Mouse (Mus musculus) spleen, adult 2 months (tissue): Measurements from ENCODE around the gene Them7. TPM values are rescaled to one million over a fixed set of nuclear protein-coding genes. Genes with fewer than 3 reads are reported as not detected.

Experiments
- DNase-seq, 2 experiments: peaks; one replicate each; pipeline versions ENCODE4 v3.0.0 to v3.0.0-alpha.2; 2012 to 2021; ENCODE audit warnings: low spot score in 2 of 2, low read depth in 1 of 2
- H3K27ac ChIP-seq: fragments of 200-500 bp; 2 replicates; pipeline ENCODE4 v1.5.1; 2012; ENCODE audit warnings: low read length, inconsistent platforms; ENCODE audit not compliant: insufficient read depth
- H3K27me3 ChIP-seq: fragments of 200-500 bp; 2 replicates; pipeline ENCODE4 v1.6.1; 2012; ENCODE audit warnings: mild to moderate bottlenecking, moderate library complexity, low read length, inconsistent platforms; ENCODE audit not compliant: control insufficient read depth, insufficient read depth
- H3K36me3 ChIP-seq: fragments of 200-500 bp; 2 replicates; pipeline ENCODE4 v1.6.1; 2012; ENCODE audit warnings: mild to moderate bottlenecking, low read length, inconsistent platforms; ENCODE audit not compliant: control insufficient read depth, insufficient read depth
- H3K4me1 ChIP-seq: fragments of 200-500 bp; 2 replicates; pipeline ENCODE4 v1.6.1; 2011; ENCODE audit warnings: inconsistent platforms; ENCODE audit not compliant: control insufficient read depth, insufficient read depth, insufficient read length
- H3K4me3 ChIP-seq: fragments of 200-500 bp; 2 replicates; pipeline ENCODE4 v1.5.1; 2011; ENCODE audit warnings: mild to moderate bottlenecking, inconsistent platforms; ENCODE audit not compliant: insufficient read depth, insufficient read length; ENCODE audit errors: extremely low read depth
- CTCF ChIP-seq: fragments of 200-500 bp; IDR thresholded peaks from 2 replicates; pipeline ENCODE4 v1.5.1; 2011; ENCODE audit warnings: mild to moderate bottlenecking, inconsistent platforms; ENCODE audit not compliant: insufficient read depth, insufficient read length, insufficient replicate concordance; ENCODE audit errors: extremely low read depth
- POLR2A ChIP-seq: fragments of 200-500 bp; IDR thresholded peaks from 2 replicates; pipeline ENCODE4 v1.6.1; 2011; ENCODE audit warnings: low read depth, low read length, inconsistent platforms
- WGBS: fragments of 180-500 bp; shearing (Covaris S2); methylation state at CpG from one replicate; pipeline ENCODE4 v1.1.7; 2018; 5-methylcytosine and 5-hydroxymethylcytosine counted together
- polyA plus RNA-seq: library from polyadenylated mRNA; depleted of rRNA; stranded (reverse); fragments of >200 nt; gene quantifications from 2 replicates; pipeline ENCODE4 v1.2.3, GENCODE M21; 2012

Them7 gene
- polyA plus RNA-seq, 1 experiment, result 0.57 TPM

DNA sequence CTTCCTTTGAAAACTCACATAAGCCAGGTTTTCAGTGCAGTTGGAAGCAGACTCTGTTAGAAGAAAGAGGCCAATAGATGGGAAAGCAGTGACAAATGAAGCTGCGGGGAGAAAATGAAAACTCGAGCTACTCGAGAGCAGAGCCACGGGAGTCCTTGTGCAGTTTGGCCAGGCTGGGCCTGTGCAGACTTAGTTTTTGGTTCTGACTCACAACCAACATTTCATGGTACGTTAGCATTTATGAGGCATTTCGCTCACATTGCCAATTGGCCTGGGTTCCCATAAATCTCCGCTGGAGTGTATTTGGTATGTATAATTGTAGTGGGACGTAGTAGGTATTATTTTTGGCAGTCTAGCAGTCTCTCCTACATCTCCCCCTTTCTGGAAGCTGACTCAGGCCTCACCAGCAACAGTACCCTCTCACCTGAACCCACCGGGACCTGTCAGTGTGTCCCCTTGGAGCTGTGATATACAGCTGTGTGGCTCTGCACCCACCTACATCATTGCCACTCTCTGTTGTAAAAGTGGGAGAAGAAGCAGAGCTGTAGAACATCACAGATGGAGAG is 3.3 kb upstream of the Them7 start:
- H3K36me3 ChIP-seq, result no peaks in the 10 kb centered on the region
- TF ChIP-seq POLR2A (no peak), CTCF (no peak)
- no peak overlapping the region for H3K27ac ChIP-seq
- 93% methylated on average over 9 of the region's 9 CpGs for whole genome bisulfite sequencing
- H3K27me3 ChIP-seq, result no peaks in the 10 kb centered on the region; the same call in 1 of the 2 replicates
- H3K4me3 ChIP-seq, result no peak overlapping the region
- no peaks in the 10 kb centered on the region for H3K4me1 ChIP-seq
- no peak for DNase-seq

DNA sequence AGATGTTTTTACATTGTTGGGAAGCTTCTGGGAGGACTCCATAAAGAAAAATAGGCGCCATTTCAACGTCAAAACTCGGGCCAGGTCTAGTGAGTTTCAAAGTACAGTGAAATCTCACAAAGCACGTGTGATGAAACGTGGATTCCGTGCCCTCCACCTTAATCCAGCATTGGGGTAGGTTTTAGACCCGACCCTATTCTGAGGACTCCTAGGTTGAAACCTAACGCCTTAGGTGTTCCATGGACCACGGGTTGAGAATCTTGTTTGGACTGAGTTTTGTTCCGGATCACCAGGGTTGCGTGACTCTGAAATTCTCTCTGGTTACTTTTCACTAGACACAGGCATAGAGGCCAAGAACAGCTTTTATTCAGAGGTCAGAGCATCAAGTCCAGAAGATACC is 514 bp upstream of the Them7 start:
- TF ChIP-seq POLR2A (no peak), CTCF (no peak)
- WGBS, result 89% methylated on average over 11 of the region's 11 CpGs
- H3K27ac ChIP-seq, result no peak overlapping the region

DNA sequence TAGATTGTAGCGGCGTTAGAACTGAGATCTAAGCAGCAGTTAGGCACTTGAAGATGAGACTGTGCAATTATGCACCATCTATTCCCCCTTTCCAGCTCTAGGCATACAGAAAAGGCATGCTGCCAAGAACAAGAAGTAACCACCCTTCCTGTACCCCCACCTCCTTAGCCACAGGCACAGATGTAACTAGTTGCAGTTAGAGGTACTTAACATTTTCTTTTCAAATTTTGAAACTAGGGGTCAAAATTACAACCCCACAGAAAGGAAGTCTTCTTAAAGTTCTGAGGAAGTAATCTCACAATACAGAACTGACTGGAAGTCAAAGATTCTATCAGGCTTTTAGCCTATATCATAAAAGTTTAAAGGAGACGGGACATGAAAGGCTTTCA is 861 bp downstream of the Them7 start:
- H3K27me3 ChIP-seq, result no peaks in the 10 kb centered on the region; the same call in 1 of the 2 replicates
- DNase-seq, result no peak
- TF ChIP-seq POLR2A (no peak), CTCF (no peak)
- 7% methylated on average over 3 of the region's 3 CpGs for WGBS
- no peak overlapping the region for H3K4me3 ChIP-seq
- H3K4me1 ChIP-seq, result no peaks in the 10 kb centered on the region
- H3K27ac ChIP-seq, result no peak overlapping the region
- H3K36me3 ChIP-seq, result no peaks in the 10 kb centered on the region

More for the DNA sequence above, 514 bp upstream of the Them7 start:
- Histone ChIP-seq H3K4me3 (no peak overlapping the region), H3K36me3 (no peaks in the 10 kb centered on the region), H3K27me3 (no peaks in the 10 kb centered on the region; the same call in 1 of the 2 replicates), H3K4me1 (no peaks in the 10 kb centered on the region)
- DNase-seq, result no peak

DNA sequence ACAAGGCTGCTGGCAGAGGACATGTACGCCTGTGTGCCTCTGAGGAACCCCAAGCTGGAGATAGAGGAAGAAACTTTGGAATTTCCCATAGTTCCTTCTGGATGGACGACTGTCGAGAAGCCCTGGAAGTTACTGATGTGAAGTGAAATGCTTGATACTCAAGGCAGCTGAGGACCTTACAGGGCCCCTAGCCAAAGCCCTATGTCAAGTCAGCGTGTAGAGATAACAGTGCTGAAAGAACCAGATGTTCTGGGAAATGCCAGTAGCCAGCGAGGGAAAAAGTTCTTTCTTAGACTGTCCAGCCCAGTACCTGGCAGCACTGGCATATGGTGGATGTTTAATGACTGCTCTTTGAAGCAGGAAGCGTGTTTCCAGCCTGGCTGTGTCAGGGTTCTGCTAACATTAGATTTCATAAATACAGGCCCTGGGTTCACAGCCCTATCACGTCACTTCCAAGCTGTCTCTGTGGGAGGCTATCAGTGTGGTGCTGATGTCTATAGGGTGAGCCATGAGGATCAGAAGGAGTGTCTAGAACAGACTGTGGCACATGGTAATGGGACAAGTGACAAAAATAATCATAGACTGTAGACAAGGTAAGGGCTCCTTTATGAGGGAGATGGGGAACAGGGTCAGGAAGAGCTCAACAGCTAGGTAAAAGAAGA is 2.3 kb downstream of the Them7 start:
- Histone ChIP-seq H3K4me3 (no peak overlapping the region), H3K4me1 (no peaks in the 10 kb centered on the region), H3K36me3 (no peaks in the 10 kb centered on the region), H3K27me3 (no peaks in the 10 kb centered on the region; the same call in 1 of the 2 replicates), H3K27ac (no peak overlapping the region)
- 78% methylated on average over 7 of the region's 7 CpGs for WGBS
- no peak for TF ChIP-seq CTCF
- no peak for TF ChIP-seq POLR2A
- no peak for DNase-seq

DNA sequence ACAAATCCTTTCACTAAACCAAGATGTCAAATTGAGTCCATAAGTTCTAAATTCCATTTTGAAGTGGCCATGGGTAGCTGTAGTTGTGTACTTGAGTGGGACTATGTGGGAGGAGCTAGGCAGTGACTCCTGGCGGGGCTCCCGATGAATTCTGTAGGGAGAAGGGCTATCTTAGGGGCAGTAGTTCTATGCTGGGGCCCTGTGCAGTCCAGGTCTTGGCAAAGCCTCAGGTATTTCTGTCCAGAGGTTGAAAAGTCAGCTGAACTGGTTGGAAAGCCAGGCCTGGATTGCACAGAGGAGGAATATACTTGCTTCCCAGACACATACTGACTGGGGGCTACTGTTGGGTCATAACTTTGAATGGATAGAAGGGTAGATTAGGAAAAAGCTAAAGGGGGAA is 4.3 kb downstream of the Them7 start:
- TF ChIP-seq POLR2A, result no peak
- no peak for TF ChIP-seq CTCF
- no peak for DNase-seq
- 88% methylated on average over 2 of the region's 2 CpGs for WGBS

DNA sequence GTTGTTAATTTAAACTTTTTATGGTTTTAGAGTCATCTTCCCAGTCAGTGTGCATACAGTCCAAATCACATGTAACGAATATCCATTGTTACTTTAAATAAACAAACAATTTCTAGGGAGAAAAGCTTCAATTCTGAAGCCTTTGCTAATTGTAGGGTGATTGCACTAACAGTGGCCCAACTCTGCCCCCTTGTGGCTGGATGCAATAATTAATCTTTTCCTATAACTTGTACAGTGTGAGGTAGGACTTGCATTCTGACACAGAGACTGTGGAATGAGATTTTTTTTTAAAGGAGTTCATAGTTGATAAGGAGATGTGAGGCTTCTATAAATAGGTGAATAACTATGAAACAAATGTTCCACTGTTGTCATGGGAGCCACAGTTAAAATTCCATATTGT is 6.2 kb downstream of the Them7 start:
- 7% methylated on average over 1 of the region's 1 CpGs for WGBS
- Histone ChIP-seq H3K27ac (no peak overlapping the region), H3K27me3 (no peaks in the 10 kb centered on the region), H3K36me3 (no peaks in the 10 kb centered on the region), H3K4me3 (no peak overlapping the region), H3K4me1 (no peaks in the 10 kb centered on the region)
- no peak for TF ChIP-seq POLR2A
- TF ChIP-seq CTCF, result peak; percentile 16; the same call in 1 of the 2 replicates
- peak in 1 of 2 experiments; percentile 17 for DNase-seq

More for the DNA sequence above, 4.3 kb downstream of the Them7 start:
- Histone ChIP-seq H3K27me3 (no peaks in the 10 kb centered on the region; the same call in 1 of the 2 replicates), H3K4me1 (no peaks in the 10 kb centered on the region), H3K4me3 (no peak overlapping the region), H3K36me3 (no peaks in the 10 kb centered on the region), H3K27ac (no peak overlapping the region)

DNA sequence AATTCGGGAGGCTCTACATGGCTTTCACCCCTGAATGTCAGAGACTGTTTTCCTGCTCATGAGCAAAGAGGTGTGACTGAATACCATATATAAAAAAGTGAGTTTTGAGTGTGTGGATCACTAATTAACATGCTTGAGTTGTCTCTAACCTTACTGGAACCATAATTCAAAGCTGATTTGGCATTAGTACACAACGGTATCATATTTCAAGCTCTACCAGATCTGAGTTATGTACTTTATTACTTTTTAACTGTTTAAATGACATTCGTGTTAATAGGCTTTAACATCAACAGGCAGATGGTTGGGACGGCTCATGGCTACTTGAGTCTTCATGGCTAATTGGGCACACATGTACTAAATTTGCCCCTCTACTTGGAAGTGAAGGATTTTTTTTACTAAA is 8.3 kb downstream of the Them7 start:
- no peak overlapping the region for H3K4me3 ChIP-seq
- DNase-seq, result no peak
- no peaks in the 10 kb centered on the region for H3K36me3 ChIP-seq
- WGBS, result 79% methylated on average over 4 of the region's 4 CpGs
- no peaks in the 10 kb centered on the region for H3K4me1 ChIP-seq
- TF ChIP-seq CTCF, result no peak
- TF ChIP-seq POLR2A, result no peak
- no peak overlapping the region for H3K27ac ChIP-seq
- H3K27me3 ChIP-seq, result no peaks in the 10 kb centered on the region
